17 mouse cellular contexts compared by ENCODE assay signal in the genomic region with DNA sequence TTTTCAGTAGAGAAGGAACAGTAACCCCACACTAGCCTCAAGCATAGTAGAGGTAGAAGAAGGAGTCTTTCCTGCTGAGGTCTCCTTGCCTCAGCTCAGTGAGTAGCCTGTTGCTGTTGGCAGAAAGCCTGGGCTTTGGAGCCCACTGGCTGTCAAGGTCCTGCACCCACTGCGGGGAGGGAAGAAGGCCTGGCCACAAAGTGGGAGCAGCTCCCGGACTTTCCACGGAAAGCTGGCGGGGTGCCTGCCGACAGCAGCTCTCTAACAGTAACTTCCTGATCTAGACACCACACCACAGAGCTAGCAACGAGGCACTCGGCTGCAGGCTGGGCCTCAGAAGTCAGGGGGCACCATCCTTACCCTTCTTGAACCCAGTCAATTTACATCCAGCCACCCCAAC. TPM values are rescaled to one million over a fixed set of nuclear protein-coding genes. Genes with fewer than 3 reads are reported as not detected.
DNase-seq lines count a peak whose midpoint lies in the region; ATAC-seq lines count a peak whose summit lies in the region.
"Had no signal": no experiment of that assay in that cellular context is flagged by ENCODE, and none has a peak within 500 bp of the region (broad histone marks: within the 10 kb centered on the region; RNA-seq: fewer than 3 reads in every experiment).

No protein-coding gene starts in this region.

- H3K4me3 ChIP-seq in midbrain, embryonic 13.5 days (replicated peaks), result no peak overlapping the region
- H3K4me3 ChIP-seq: heart, adult 2 months; lung, embryonic 15.5 days had no signal

- H3K9ac ChIP-seq in midbrain, embryonic 13.5 days (replicated peaks), result no peak overlapping the region
- H3K9ac ChIP-seq: lung, embryonic 15.5 days had no signal

- no peak overlapping the region for H3K27ac ChIP-seq in midbrain, embryonic 13.5 days
- H3K27ac ChIP-seq: heart, adult 2 months; lung, embryonic 15.5 days had no signal

- intact Hi-C loops in heart, postnatal 10 days (cut with DNase I), result no loop called here

- H3K27me3 ChIP-seq in midbrain, embryonic 13.5 days, result no peaks in the 10 kb centered on the region
- H3K27me3 ChIP-seq: lung, embryonic 15.5 days had no signal

- H3K4me1 ChIP-seq in midbrain, embryonic 13.5 days (replicated peaks), result peaks cover 26% of the 10 kb centered on the region

- no peaks in the 10 kb centered on the region for H3K9me3 ChIP-seq in midbrain, embryonic 13.5 days
- H3K9me3 ChIP-seq: lung, embryonic 15.5 days had no signal

- ATAC-seq in CD4-positive, CD25-positive, alpha-beta regulatory T cell, adult 4 months, result no peak
- ATAC-seq in midbrain, embryonic 13.5 days, result no peak
- ATAC-seq: forebrain, embryonic 16.5 days; intestine, embryonic 16.5 days; midbrain, embryonic 16.5 days had no signal

- H3K36me3 ChIP-seq in midbrain, embryonic 13.5 days, result peaks cover 55% of the 10 kb centered on the region

- H3K4me2 ChIP-seq in midbrain, embryonic 13.5 days (replicated peaks), result no peak overlapping the region
- H3K4me2 ChIP-seq: liver, embryonic 11.5 days; lung, embryonic 15.5 days had no signal

- DNase-seq in adrenal gland, postnatal 14 days, result peak; percentile 54
- no peak for DNase-seq in adrenal gland, adult 18-20 months (ENCODE audit: low spot score in 2 of 2)
- DNase-seq in heart, postnatal 4 days, result peak; percentile 40
- no peak for DNase-seq in heart, postnatal 10 days
- peak; percentile 57 to 71 for DNase-seq in adrenal gland, postnatal 36 days
- DNase-seq in kidney, postnatal 14 days, result peak; percentile 77
- DNase-seq: cerebellum, adult 2 months; layer of hippocampus, adult 9-11 months; right cerebral cortex, postnatal 4 days had no signal

- 88% methylated on average over 7 of the region's 7 CpGs for WGBS in midbrain, embryonic 13.5 days

RNA-seq across cellular contexts. Expression of a gene that starts 4.2 kb away (rescaled TPM):
- total RNA-seq in adrenal gland, postnatal 14 days (2021), result 9.0 and 12.7 TPM in 2 replicates
- 10 to 100 TPM in 1 of 2 experiments, 1 to 10 TPM in 1; 7.9 to 14.5 TPM for total RNA-seq in adrenal gland, adult 18-20 months (2021)
- total RNA-seq in heart, postnatal 4 days (2021), result 10 to 100 TPM; 25.0 to 34.5 TPM
- 10 to 100 TPM; 20.4 to 21.8 TPM for total RNA-seq in heart, postnatal 10 days (2021)
- 10 to 100 TPM in 1 of 2 experiments, 1 to 10 TPM in 1; 7.7 to 11.4 TPM for total RNA-seq in adrenal gland, postnatal 36 days (2021)
- polyA plus RNA-seq in CD4-positive, CD25-positive, alpha-beta regulatory T cell, adult 4 months (2017; shearing (Covaris generic)), result 1 to 10 TPM; 3.4 to 3.6 TPM
- polyA plus RNA-seq in midbrain, embryonic 13.5 days (2015; fragmentation: Nextera tagmentation; extraction: Ambion mirVana), result 82.9 and 86.2 TPM in 2 replicates

RNA-seq across cellular contexts. Expression of a gene that starts 8.0 kb away (rescaled TPM):
- 52.4 and 57.5 TPM in 2 replicates for total RNA-seq in adrenal gland, postnatal 14 days (2021)
- 10 to 100 TPM; 57.1 to 61.9 TPM for total RNA-seq in adrenal gland, adult 18-20 months (2021)
- 10 to 100 TPM; 19.7 to 21.8 TPM for total RNA-seq in heart, postnatal 4 days (2021)
- 10 to 100 TPM; 24.2 to 24.7 TPM for total RNA-seq in heart, postnatal 10 days (2021)
- 10 to 100 TPM; 64.2 to 70.6 TPM for total RNA-seq in adrenal gland, postnatal 36 days (2021)
- polyA plus RNA-seq in CD4-positive, CD25-positive, alpha-beta regulatory T cell, adult 4 months (2017; shearing (Covaris generic)), result 100 to 1,000 TPM in 1 of 2 experiments, 10 to 100 TPM in 1; 81.2 to 128 TPM
- polyA plus RNA-seq in midbrain, embryonic 13.5 days (2015; fragmentation: Nextera tagmentation; extraction: Ambion mirVana), result 43.5 and 46.7 TPM in 2 replicates

RNA-seq across cellular contexts. Expression of a gene that starts 16.2 kb away (rescaled TPM):
- 152 and 162 TPM in 2 replicates for total RNA-seq in adrenal gland, postnatal 14 days (2021)
- 100 to 1,000 TPM; 141 to 148 TPM for total RNA-seq in adrenal gland, adult 18-20 months (2021)
- total RNA-seq in heart, postnatal 4 days (2021), result 10 to 100 TPM; 62.9 to 67.2 TPM
- 10 to 100 TPM; 73.7 to 77.2 TPM for total RNA-seq in heart, postnatal 10 days (2021)
- total RNA-seq in adrenal gland, postnatal 36 days (2021), result 100 to 1,000 TPM; 136 to 165 TPM
- 100 to 1,000 TPM in 1 of 2 experiments, 10 to 100 TPM in 1; 78.8 to 144 TPM for polyA plus RNA-seq in CD4-positive, CD25-positive, alpha-beta regulatory T cell, adult 4 months (2017; shearing (Covaris generic))
- polyA plus RNA-seq in midbrain, embryonic 13.5 days (2015; fragmentation: Nextera tagmentation; extraction: Ambion mirVana), result 158 and 165 TPM in 2 replicates

RNA-seq across cellular contexts. Expression of a gene that starts 18.1 kb away (rescaled TPM):
- total RNA-seq in adrenal gland, postnatal 14 days (2021), result 0.64 and 1.3 TPM in 2 replicates
- total RNA-seq in adrenal gland, adult 18-20 months (2021), result under 1 TPM; 0.23 to 0.35 TPM
- total RNA-seq in heart, postnatal 4 days (2021), result under 1 TPM; 0.61 to 0.74 TPM
- under 1 TPM; 0.20 to 0.34 TPM for total RNA-seq in heart, postnatal 10 days (2021)
- under 1 TPM in 1 of 2 experiments, not detected in 1; 0.56 TPM for total RNA-seq in adrenal gland, postnatal 36 days (2021)
- 1 to 10 TPM; 1.1 to 2.0 TPM for polyA plus RNA-seq in CD4-positive, CD25-positive, alpha-beta regulatory T cell, adult 4 months (2017; shearing (Covaris generic))
- 3.2 and 3.4 TPM in 2 replicates for polyA plus RNA-seq in midbrain, embryonic 13.5 days (2015; fragmentation: Nextera tagmentation; extraction: Ambion mirVana)

RNA-seq across cellular contexts. Expression of a gene that starts 27.8 kb away (rescaled TPM):
- 15.0 and 21.1 TPM in 2 replicates for total RNA-seq in adrenal gland, postnatal 14 days (2021)
- total RNA-seq in adrenal gland, adult 18-20 months (2021), result 10 to 100 TPM; 15.4 to 16.2 TPM
- total RNA-seq in heart, postnatal 4 days (2021), result 1 to 10 TPM; 8.8 to 9.0 TPM
- 1 to 10 TPM; 7.9 to 8.3 TPM for total RNA-seq in heart, postnatal 10 days (2021)
- 10 to 100 TPM; 13.5 to 17.1 TPM for total RNA-seq in adrenal gland, postnatal 36 days (2021)
- 100 to 1,000 TPM; 209 to 296 TPM for polyA plus RNA-seq in CD4-positive, CD25-positive, alpha-beta regulatory T cell, adult 4 months (2017; shearing (Covaris generic))
- polyA plus RNA-seq in midbrain, embryonic 13.5 days (2015; fragmentation: Nextera tagmentation; extraction: Ambion mirVana), result 27.5 and 31.3 TPM in 2 replicates

Comparison
In these comparisons a context has a peak if more than half of its experiments do, and no peak if none do; other contexts are left out.
1. DNase-seq: peak in adrenal gland, postnatal 14 days (single experiment), heart, postnatal 4 days (single experiment), adrenal gland, postnatal 36 days (2 of 2) and kidney, postnatal 14 days (single experiment); none in adrenal gland, adult 18-20 months (0 of 2) and heart, postnatal 10 days (0 of 2).